In genomic region chr1:191567859-191568258, GRCm38 (mm10) we compare ENCODE assay signal across 12 mouse cellular contexts. TPM values are rescaled to one million over a fixed set of nuclear protein-coding genes. Genes with fewer than 3 reads are reported as not detected.
DNase-seq lines count a peak whose midpoint lies in the region; ATAC-seq and TF ChIP-seq lines count a peak whose summit lies in the region.
"Had no signal": no experiment of that assay in that cellular context is flagged by ENCODE, and none has a peak within 500 bp of the region (broad histone marks: within the 10 kb centered on the region; RNA-seq: fewer than 3 reads in every experiment).

No protein-coding gene starts in this region.

- no peak overlapping the region for H3K27ac ChIP-seq in cerebellum, adult 2 months (ENCODE audit: insufficient read depth, low read length)
- no peak overlapping the region for H3K27ac ChIP-seq in intestine, postnatal 0 days (ENCODE audit: low read depth, low read length)
- H3K27ac ChIP-seq in intestine, embryonic 16.5 days (ENCODE audit: low read length) = no peak overlapping the region
- no peak overlapping the region for H3K27ac ChIP-seq in limb, embryonic 10.5 days
- H3K27ac ChIP-seq: embryonic facial prominence, embryonic 10.5 days; liver, embryonic 13.5 days; midbrain, embryonic 12.5 days had no signal

- H3K9me3 ChIP-seq in intestine, postnatal 0 days (ENCODE audit: control insufficient read depth) = no peaks in the 10 kb centered on the region
- no peaks in the 10 kb centered on the region for H3K9me3 ChIP-seq in intestine, embryonic 16.5 days (ENCODE audit: control insufficient read depth, low read length)
- no peaks in the 10 kb centered on the region for H3K9me3 ChIP-seq in limb, embryonic 10.5 days (replicated peaks)
- H3K9me3 ChIP-seq: embryonic facial prominence, embryonic 10.5 days; liver, embryonic 13.5 days; midbrain, embryonic 12.5 days had no signal

- H3K27me3 ChIP-seq in cerebellum, adult 2 months (ENCODE audit: control insufficient read depth, insufficient read depth, low read length) = no peaks in the 10 kb centered on the region
- no peaks in the 10 kb centered on the region for H3K27me3 ChIP-seq in intestine, postnatal 0 days (replicated peaks; ENCODE audit: control insufficient read depth, insufficient read depth, low read length)
- no peaks in the 10 kb centered on the region for H3K27me3 ChIP-seq in intestine, embryonic 16.5 days (replicated peaks; ENCODE audit: control insufficient read depth, insufficient read depth, low read length)
- no peaks in the 10 kb centered on the region for H3K27me3 ChIP-seq in limb, embryonic 10.5 days (ENCODE audit: low read depth, poor library complexity, severe bottlenecking)
- H3K27me3 ChIP-seq: liver, embryonic 13.5 days; midbrain, embryonic 12.5 days had no signal

- 83% methylated on average over 1 of the region's 1 CpGs for WGBS in cerebellum, adult 2 months
- 73% methylated on average over 1 of the region's 1 CpGs for WGBS in intestine, postnatal 0 days
- 91% methylated on average over 1 of the region's 1 CpGs for WGBS in intestine, embryonic 16.5 days
- 92% methylated on average over 1 of the region's 1 CpGs for WGBS in limb, embryonic 10.5 days

- H3K4me1 ChIP-seq in cerebellum, adult 2 months (ENCODE audit: control insufficient read depth, insufficient read depth, low read length) = no peaks in the 10 kb centered on the region
- H3K4me1 ChIP-seq in intestine, postnatal 0 days (replicated peaks; ENCODE audit: control insufficient read depth, insufficient read depth, low read length) = no peaks in the 10 kb centered on the region
- no peaks in the 10 kb centered on the region for H3K4me1 ChIP-seq in intestine, embryonic 16.5 days (ENCODE audit: control insufficient read depth, insufficient read depth, low read length)
- 0 out of 2 replicates have a peak, but pooled peaks cover 3% of the 10 kb centered on the region for H3K4me1 ChIP-seq in limb, embryonic 10.5 days

- DNase-seq in cerebellum, adult 2 months = no peak
- DNase-seq in cerebellum, postnatal 4 days (ENCODE audit: low spot score in 2 of 2) = no peak
- peak; percentile 29 for DNase-seq in thymus, postnatal 0 days (ENCODE audit: low spot score)
- no peak for DNase-seq in thymus, adult 18-20 months
- DNase-seq in limb, embryonic 10.5 days (ENCODE audit: low spot score) = no peak
- no peak for DNase-seq in urinary bladder, postnatal 4 days (ENCODE audit: low spot score in 2 of 2)
- DNase-seq: liver, embryonic 13.5 days had no signal

- no peak for TF ChIP-seq POLR2A in cerebellum, adult 2 months (IDR thresholded peaks at IDR 0.05; ENCODE audit: borderline replicate concordance, insufficient read depth, low read length)

- ATAC-seq in intestine, postnatal 0 days = no peak
- ATAC-seq in intestine, embryonic 16.5 days = no peak
- ATAC-seq: forebrain, embryonic 16.5 days had no signal

- peak; percentile 24; the same call in 1 of the 2 replicates for TF ChIP-seq CTCF in cerebellum, adult 2 months (IDR thresholded peaks at IDR 0.05; ENCODE audit: borderline replicate concordance, insufficient read depth, low read depth, low read length)
- TF ChIP-seq CTCF in intestine, postnatal 0 days (IDR thresholded peaks at IDR 0.05; ENCODE audit: low read depth) = peak; percentile 67

- no peak overlapping the region for H3K4me2 ChIP-seq in intestine, postnatal 0 days (replicated peaks; ENCODE audit: low read depth)
- H3K4me2 ChIP-seq in intestine, embryonic 16.5 days (ENCODE audit: low read depth, low read length) = no peak overlapping the region
- H3K4me2 ChIP-seq: liver, embryonic 13.5 days; midbrain, embryonic 12.5 days had no signal

- H3K4me3 ChIP-seq in cerebellum, adult 2 months (replicated peaks; ENCODE audit: insufficient read depth, low read depth, low read length) = no peak overlapping the region
- no peak overlapping the region for H3K4me3 ChIP-seq in intestine, postnatal 0 days (ENCODE audit: low read depth, low read length)
- no peak overlapping the region for H3K4me3 ChIP-seq in intestine, embryonic 16.5 days (ENCODE audit: low read length)
- H3K4me3 ChIP-seq in limb, embryonic 10.5 days = no peak overlapping the region
- H3K4me3 ChIP-seq: embryonic facial prominence, embryonic 10.5 days; liver, embryonic 13.5 days; midbrain, embryonic 12.5 days had no signal

- 0 out of 2 replicates have a peak, but pooled peaks cover 8% of the 10 kb centered on the region for H3K36me3 ChIP-seq in intestine, postnatal 0 days (ENCODE audit: control insufficient read depth, insufficient read depth)
- H3K36me3 ChIP-seq in intestine, embryonic 16.5 days (ENCODE audit: control insufficient read depth, insufficient read depth, low read length) = no peaks in the 10 kb centered on the region
- peaks cover 92% of the 10 kb centered on the region for H3K36me3 ChIP-seq in limb, embryonic 10.5 days

- H3K9ac ChIP-seq in intestine, postnatal 0 days (ENCODE audit: low read depth, low read length) = no peak overlapping the region
- no peak overlapping the region for H3K9ac ChIP-seq in intestine, embryonic 16.5 days (ENCODE audit: low read depth, low read length)
- H3K9ac ChIP-seq: liver, embryonic 13.5 days; midbrain, embryonic 12.5 days had no signal

RNA-seq across cellular contexts. Expression of gene Dtl, which starts 7.5 kb away (rescaled TPM):
- 0.14 and 0.16 TPM in 2 replicates for polyA plus RNA-seq in cerebellum, adult 2 months (2012; rRNA removed)
- polyA plus RNA-seq in intestine, postnatal 0 days (2015; fragmentation: Nextera tagmentation; extraction: Ambion mirVana) = 6.1 and 6.6 TPM in 2 replicates
- polyA plus RNA-seq in intestine, embryonic 16.5 days (2015; fragmentation: Nextera tagmentation; extraction: Ambion mirVana) = 27.0 and 30.8 TPM in 2 replicates
- polyA plus RNA-seq in thymus, postnatal 0 days (2015; fragmentation: Nextera tagmentation; extraction: Ambion mirVana) = 36.8 and 38.8 TPM in 2 replicates
- polyA plus RNA-seq in limb, embryonic 10.5 days (2016; fragmentation: Nextera tagmentation; extraction: Ambion mirVana) = 83.0 and 92.7 TPM in 2 replicates

RNA-seq across cellular contexts. Expression of gene Ints7, which starts 7.6 kb away (rescaled TPM):
- 34.5 and 38.5 TPM in 2 replicates for polyA plus RNA-seq in cerebellum, adult 2 months (2012; rRNA removed)
- polyA plus RNA-seq in intestine, postnatal 0 days (2015; fragmentation: Nextera tagmentation; extraction: Ambion mirVana) = 11.2 and 11.4 TPM in 2 replicates
- 35.6 and 35.7 TPM in 2 replicates for polyA plus RNA-seq in intestine, embryonic 16.5 days (2015; fragmentation: Nextera tagmentation; extraction: Ambion mirVana)
- 43.6 and 45.2 TPM in 2 replicates for polyA plus RNA-seq in thymus, postnatal 0 days (2015; fragmentation: Nextera tagmentation; extraction: Ambion mirVana)
- polyA plus RNA-seq in limb, embryonic 10.5 days (2016; fragmentation: Nextera tagmentation; extraction: Ambion mirVana) = 78.5 and 85.3 TPM in 2 replicates
